Mouse (Mus musculus): ENCODE measurements around the gene Utf1. TPM values are rescaled to one million over a fixed set of nuclear protein-coding genes. Genes with fewer than 3 reads are reported as not detected.
A peak's percentile ranks its signal among the peaks of the same experiment; 100 is the strongest.

The Utf1 gene
- total RNA-seq, 2 experiments from 2014 or later = not detected

DNA sequence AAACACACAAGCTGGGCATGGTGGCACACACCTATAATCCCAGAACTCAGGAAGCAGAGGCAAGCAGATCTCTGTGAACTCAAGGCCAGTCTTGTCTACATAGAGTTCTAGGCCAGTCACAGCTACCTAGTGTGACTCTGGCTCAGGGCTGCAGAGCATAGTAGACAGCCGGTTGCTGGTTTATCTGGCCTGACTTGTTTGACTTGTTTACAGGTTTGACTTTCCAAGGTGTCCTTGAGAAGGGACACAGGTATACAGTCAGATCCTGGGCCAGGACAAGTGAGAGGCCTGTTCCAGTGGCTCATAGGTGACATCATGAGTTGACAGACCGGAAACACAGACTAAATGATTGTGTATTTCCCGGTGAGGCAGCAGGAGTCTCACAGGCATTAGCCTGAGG is 6.5 kb upstream of the Utf1 start:
- intact Hi-C loops (cut with DNase I) = no loop called here
- DNase-seq = no peak

DNA sequence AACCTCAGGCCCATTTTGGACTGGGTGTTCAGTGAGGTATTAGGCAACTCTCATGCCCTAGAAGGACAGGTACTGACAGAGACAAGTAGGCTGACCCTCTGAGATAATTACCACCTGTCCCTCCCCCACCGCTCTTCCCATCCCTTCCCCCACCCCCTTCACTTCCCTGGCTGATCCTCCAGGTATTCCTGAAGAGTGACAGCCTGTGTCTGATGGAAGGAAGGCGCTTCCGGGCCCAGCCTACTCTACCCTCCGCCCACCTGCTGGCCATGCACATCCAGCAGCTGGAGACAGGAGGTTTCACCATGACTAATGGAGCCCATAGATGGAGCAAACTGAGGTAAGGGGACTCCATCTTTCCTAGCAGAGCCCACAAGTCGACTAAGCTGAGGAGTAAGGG is 5.8 kb upstream of the Utf1 start:
- intact Hi-C loops (cut with DNase I) = no loop called here
- DNase-seq = no peak

DNA sequence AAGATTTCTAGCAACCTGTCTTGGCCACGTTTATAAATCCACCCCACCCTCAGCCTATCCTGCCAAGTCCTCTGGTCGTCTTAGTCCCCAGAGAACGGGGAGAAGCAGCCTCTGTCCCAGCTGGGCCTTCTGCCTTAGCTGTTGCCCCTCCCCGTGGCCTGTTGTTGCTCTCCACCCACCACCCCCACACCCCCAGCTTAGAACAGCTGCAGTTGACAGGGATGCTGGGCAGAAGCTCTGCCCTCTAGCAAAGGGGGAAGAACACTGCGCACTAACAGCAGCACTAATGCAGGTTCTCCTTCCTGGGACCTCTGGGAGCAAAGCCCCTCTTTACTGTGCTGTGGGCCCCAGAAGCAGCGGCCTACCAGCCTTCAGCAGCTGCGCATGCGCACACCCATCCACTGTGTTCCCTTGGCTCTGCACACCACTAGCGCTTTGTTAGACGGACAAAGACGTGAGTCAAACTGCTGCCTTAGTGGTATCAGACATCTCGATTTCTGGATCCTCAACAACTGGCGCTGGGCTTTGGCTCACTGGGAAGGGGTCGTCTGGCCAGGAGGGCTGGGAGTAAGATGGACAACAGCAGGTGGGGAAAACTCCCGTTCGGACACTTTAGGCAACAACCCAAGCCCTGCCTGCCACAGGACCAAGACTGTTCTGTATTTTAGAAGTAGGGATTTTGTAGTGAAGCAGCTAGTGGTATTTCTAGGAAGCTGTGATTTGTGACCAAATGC is 2.9 kb upstream of the Utf1 start:
- intact Hi-C loops (cut with DNase I) = no loop called here
- DNase-seq = no peak

DNA sequence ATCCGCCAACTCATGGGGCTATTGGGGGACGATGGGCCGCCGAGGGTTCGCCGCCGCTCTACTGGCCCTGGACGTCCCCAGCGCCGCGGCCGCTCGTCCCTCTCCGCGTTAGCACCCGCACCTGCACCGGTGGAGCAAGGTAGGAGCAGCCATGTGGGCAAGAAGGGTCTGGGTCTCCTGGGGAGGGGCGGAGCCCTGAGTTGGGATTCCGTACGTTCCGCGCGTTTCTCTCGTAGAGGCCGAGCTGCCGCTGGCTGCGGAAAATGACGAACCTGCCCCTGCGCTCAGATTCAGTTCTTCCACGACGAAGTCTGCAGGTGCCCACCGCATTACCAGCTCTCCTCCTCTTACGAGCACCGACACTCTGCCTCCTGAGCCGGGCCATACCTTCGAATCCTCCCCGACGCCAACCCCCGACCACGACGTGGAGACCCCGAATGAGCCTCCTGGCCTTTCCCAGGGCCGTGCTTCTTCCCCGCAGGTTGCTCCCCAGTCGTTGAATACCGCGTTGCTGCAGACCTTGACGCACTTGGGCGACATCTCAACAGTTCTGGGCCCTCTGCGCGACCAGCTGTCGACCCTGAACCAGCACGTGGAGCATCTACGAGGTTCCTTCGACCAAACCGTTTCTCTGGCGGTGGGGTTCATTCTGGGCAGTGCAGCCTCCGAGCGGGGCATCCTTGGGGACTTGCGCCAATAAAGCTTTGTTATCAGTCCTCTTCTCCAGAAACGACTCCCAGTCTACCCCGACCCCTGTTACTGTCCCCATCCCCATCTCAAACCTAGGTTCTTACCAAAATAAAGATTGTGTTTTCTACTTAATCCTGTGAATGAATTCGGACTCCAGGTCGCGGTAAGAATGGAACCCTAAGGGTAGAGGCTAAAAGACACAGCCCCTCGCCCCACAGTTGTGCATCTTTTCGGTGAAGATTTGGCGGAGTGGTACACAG is 977 bp downstream of the Utf1 start:
- intact Hi-C loops (cut with DNase I) = no loop called here
- no peak for DNase-seq

DNA sequence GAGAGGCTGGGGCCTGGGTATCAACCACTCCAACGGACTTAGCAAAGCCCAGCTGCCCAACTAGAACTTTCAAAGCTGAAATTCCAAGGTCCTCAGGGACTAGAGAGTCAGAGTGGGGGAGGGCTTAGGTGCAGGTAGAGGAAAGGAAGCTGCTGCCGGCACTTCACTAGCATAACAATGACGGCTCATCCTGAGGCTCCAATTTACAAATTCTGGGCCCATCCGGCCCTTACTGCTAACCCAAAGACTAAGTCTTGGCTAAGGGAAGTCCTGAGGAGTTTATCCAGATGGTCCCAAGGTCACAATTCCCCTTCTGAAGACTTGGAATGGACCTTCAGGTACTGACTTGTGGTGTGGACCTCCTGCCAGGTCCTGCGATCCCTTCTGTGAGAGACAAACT is 1.9 kb downstream of the Utf1 start:
- intact Hi-C loops (cut with DNase I) = no loop called here
- no peak for DNase-seq

DNA sequence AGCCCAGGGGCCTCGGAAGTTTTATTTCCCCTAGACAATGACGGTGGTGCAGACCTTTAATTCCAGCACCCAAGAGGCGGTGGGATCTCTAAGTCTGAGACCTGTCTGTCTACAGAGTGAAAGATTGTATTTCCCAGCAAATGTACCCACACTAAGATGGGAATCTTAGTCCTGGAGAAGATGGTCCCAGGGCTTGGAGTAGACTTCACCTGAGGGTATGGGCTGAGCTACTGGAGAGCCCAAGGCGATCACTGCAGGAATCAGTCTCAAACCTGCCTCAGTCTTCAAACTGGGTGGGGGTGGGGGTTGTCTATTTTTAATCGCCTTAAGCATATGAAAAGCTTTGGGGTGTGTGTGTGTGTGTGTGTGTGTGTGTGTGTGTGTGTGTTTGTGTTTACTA is 2.4 kb downstream of the Utf1 start:
- no peak for DNase-seq
- intact Hi-C loops (cut with DNase I) = no loop called here

DNA sequence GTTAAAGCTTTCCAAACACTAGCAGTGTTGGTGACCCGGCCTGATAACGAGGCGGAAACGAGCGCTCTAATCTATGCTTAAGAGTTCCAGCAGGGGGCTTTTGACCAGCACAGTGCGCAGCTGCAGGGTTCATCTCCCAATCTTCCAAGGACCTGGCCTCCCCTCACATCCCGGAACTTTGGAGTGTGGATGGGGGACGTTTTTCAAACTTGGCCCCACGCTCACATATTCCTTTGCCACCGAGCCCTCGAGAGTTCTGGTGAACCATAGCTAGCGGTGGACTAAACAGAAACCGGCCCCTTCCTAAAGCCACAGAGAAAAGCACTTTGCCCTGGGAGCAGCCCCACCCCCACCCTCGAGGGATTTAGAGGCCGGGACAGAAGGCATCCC is 6.3 kb downstream of the Utf1 start:
- intact Hi-C loops (cut with DNase I) = no loop called here
- peak; percentile 41 to 60 for DNase-seq

DNA sequence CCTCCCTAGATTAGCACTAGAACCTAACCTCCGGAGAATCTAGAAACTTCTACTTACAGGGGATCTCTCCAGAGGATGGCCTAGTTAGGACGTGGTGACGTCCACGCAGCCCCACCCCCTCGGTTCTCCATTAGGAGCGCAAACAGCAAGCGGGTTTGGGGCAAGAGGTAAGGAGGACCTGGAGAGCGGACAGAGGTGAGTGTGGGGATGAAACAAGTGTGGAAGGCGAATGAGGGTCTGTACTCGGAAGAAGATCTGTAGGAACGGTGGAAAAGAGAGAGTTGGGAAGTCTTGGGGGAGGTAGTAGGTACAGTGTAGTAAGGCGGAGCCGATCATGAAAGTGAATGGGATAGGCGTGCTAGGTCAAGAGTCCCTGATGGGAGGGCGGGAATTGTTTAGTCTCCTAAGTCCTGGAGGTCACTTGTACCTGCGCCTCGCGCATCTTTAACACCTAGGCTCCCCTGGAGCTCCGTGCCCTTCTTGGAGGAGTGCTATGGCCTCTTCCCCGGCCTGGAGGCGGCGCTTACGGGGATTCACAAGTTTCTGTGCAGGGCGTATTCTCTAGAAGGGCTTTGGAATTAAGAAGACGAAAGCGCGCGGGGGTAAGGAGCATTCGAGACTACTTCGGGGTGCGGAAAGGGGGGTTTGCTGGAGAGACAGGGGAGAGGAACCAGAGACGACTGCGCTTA is 6.8 kb downstream of the Utf1 start:
- intact Hi-C loops (cut with DNase I) = no loop called here
- DNase-seq = peak; percentile 47 to 58

DNA sequence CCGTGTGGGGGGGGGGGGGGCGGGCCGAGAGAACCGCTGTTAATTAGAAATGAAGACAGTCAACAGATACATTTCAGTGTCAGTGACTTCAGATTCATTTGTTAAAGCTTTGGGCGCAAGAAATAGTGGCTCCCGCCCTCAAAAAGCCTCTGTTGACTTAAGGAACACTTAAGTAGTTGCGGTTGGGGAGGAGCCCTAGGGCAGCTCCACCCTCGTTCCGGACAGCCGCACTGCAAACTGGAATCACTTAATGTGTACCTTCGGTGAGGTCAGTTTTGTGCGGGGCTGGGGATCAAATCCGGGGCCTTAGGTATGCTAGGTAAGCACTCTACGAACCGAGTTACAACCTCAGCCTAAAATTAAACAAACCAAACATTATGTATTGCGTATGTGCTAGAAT is 7.5 kb downstream of the Utf1 start:
- intact Hi-C loops (cut with DNase I) = no loop called here
- peak; percentile 22 to 25 for DNase-seq

DNA sequence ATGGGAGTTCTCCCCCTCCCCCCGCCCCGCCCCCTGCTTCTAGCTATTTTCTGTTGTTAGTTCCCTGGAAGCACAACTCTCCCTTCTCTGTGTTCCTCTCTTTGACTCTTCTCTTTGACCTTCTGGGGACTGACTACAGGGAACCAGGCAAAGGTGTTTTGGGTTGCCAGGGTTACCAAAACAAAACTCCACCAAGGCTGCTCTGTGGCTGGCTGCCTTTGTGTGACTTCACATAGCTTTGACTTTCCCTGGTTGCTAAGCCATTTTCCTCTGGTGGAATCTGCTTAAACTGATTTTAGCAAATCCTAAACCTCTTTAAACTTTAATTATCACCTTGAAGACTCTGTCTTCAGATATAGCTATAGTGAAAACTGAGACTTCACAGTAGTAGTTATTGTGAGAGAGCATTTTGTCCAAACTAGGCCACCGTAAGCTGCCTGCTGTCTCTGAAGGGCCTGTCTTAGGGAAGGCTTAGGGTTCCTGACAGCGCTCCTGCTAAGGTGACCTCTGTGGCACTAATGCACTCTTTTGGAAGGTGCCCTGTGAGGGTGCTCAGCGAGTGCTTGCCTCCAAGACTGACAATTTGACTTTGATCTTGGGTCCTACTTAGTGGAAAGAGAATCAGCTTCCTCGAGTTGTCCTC is 8.5 kb downstream of the Utf1 start:
- DNase-seq = no peak
- intact Hi-C loops (cut with DNase I) = no loop called here

DNA sequence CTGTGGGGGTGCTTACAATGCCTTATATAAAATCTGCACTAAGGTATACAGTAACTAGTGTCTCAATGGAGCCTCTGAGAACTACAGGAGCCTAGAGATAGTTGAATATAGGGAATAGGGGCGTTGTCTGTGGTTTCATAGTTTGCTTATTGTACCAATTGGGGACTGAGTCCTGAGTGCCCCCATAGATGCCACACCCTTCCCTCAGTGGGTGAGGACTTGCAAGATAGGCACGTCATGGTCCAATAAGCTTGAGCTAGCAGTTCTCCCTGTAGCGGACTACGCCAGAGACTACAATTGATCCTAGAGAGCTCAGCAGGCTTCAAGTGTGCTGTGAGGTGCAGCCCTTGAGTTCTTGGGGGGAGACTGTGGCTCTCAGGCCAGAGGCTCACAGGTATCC is 11.9 kb downstream of the Utf1 start:
- DNase-seq = no peak
- intact Hi-C loops (cut with DNase I) = no loop called here

DNA sequence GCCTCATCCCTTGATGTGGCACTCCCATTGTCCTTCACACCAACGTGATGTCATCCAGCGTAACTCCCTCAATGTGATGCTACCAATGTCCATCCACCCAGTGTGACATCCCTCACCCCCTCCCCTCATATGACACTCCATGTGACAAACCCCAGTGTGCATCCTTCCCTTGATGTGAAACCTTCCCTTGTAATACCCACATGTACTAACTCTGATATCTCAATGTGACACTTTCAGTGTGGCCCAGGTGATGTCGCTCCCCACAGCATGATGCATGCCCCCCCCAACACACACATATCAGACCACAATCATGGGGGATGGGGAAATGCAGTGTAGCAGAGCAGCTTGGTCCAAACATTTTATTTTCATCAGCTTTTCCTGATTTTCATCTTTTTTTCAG is 13.1 kb downstream of the Utf1 start:
- no peak for DNase-seq
- intact Hi-C loops (cut with DNase I) = no loop called here

DNA sequence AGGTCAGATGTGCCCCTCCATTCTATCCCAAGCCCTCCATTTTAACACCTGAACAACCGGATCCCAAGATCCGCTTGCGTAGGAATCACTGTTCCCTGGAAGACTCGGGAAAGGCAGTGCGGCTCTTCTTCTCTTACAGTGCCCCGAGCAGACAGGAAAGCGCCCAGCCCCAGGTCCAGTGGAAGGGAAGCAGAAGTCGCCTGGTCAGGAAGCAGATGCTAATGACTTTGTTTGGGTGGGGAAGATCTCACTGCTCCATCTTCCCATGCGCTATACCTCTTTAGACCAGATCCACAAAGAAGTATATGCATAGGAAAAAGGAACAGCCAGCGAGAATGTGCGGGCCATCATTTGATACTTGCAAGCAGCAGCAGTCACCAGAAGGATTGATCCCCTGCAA is 13.8 kb downstream of the Utf1 start:
- intact Hi-C loops (cut with DNase I) = no loop called here
- DNase-seq = no peak

DNA sequence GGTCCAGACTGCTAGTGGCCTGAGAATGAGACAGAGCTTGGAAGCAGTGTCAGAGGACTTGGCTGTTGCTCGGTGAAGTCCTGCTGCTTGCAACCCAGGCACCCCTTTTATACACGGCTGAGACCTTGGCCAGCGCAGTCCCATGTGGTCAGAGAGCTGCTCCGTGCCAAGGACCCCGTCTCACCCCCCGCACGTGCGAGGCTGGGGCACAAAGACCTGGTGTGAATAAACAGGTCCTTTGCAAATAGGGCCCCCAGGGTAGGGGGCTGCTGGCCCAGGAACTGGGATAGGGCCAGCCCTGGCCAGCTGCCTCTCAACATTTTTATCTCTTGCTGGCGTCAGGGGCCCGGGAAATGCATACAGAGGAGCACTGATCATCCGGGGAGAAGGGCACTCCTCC is 14.4 kb downstream of the Utf1 start:
- intact Hi-C loops (cut with DNase I) = no loop called here
- DNase-seq = no peak

DNA sequence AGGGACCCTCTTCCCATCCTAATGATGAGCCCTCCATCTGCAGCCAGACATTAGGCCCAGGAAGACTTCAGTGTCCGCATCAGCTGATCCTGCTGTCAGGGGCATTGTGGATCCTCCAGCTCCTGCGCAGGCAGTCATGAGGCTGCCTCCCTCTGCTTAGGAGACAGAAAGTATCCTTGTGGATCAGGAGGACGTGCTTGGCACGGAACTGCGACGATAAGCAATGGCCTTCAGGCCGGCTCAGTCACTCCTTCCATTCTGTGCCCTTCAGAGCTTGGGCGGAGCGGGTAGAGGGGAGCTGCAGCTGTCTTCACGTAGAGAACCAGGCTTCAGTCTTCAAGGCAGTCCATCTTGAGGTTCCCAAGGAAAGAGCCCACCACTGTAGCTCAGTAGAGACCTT is 17.6 kb downstream of the Utf1 start:
- intact Hi-C loops (cut with DNase I) = no loop called here
- no peak for DNase-seq

DNA sequence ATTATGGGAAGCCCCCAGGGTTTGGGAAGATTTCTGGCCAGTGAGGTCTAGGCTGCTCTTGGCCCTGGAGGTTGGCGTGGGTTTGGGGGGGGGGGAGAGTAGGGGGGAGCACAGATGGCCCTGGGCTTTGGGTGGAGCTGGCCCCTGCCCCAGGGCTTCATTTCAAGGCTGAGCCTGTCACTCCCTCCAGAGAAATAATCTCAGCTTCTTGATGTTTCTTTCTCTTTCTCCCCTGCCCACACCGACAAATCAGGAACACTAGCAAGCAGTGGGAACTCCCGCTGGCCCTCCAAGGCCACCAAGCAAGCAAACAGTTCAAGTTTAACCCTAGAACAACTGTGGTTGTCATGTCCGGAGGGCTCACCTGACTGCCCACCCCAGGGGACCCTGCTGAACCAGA is 20.2 kb downstream of the Utf1 start:
- no peak for DNase-seq
- intact Hi-C loops (cut with DNase I) = no loop called here

DNA sequence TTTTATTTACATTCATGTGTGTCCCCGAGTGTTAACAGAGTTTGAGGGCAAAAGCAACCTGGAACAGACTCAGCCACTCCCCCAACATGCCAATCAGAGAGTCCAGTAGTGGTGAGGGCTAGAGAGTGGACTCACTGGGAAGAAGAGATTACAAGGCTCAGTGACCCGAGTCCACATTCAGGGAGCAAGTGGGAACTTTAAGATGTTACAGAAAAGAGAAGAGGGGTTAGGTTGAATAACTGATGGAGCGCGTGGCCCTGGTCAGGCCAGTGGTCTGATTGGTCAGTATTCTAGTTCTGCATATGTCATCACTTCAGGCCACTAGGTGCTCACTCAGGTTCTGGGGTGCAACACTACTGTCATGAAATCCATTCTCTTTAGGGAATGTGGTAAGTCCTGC is 23.6 kb downstream of the Utf1 start:
- DNase-seq = no peak
- intact Hi-C loops (cut with DNase I) = no loop called here

DNA sequence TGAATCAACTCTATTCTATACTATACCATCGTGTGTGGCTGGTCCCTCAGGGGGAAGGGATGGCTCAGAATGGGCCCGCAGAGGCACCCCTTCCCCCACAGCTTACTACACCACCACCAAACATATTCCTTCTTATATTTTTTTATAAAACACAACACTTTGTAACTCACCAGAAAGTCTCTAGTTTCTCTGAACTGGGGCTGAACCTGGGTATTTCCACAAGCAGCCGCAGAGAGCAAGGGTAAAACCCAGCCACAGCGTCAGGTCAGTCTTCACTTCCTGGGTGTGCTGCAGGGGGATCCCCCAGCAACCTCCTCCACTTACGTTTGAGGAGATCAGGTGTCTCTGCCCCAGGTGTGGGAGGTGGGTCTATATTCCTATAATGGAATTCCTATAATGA is 24.8 kb downstream of the Utf1 start:
- DNase-seq = no peak
- intact Hi-C loops (cut with DNase I) = loop anchor here (2.0 kb wide), 1 partner anchor 94 kb away; no protein-coding TSS in a partner anchor

DNA sequence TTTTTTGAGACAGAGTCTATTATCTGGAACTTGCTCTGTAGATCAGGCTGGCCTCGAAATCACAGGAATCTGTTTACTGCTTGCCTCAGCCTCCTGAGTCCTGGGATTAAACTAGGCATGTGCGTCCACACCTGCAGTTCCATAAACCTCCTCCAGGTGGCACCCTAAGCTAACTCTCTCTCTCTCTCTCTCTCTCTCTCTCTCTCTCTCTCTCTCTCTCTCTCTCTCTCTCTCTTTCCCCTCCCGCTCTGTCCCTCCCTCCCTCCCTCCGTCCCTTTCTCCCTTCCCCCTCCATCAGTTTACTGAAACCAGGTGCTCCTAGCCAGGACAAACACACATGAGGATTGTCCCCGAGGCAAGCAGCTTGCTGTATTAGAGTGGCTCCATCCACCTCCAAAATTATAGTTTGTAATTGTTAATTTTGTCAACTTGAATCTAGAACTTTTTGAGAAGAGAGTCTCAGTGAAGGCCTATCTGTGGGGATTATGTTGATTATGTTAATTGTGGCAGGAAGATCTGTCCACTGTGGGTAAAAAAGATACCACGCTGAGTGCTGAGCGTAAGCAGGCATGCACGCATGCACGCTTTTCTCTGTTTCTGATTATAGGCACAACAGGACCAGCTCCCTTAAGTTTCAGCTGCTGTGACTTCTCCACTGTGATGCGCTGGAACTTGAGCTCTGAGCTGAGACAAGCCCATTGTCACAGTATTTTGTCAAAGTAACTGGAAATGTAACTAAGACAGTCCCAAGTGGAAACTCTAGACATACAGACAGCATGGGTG is 25.9 kb downstream of the Utf1 start:
- intact Hi-C loops (cut with DNase I) = loop anchor here (1.0 to 5.0 kb wide), 3 partner anchors 25 to 173 kb away; no protein-coding TSS in a partner anchor
- peak; percentile 79 to 85 for DNase-seq
